Mouse (Mus musculus) forebrain, postnatal 0 days (tissue): ENCODE measurements around the gene Iqsec3. TPM values are rescaled to one million over a fixed set of nuclear protein-coding genes. Genes with fewer than 3 reads are reported as not detected.
A peak's percentile ranks its signal among the peaks of the same experiment; 100 is the strongest.

Experiments
- ATAC-seq: fragments of 200-750 bp; cut with Nextera tagmentation; 2 replicates; pipeline ENCODE4 v1.8.0; 2017; ENCODE audit warnings: mild to moderate bottlenecking, moderate library complexity
- DNase-seq: peaks from one replicate; pipeline ENCODE4 v3.0.0-alpha.2; 2015
- H3K27ac ChIP-seq: fragments of 300-500 bp; sonication (generic); 2 replicates; pipeline ENCODE4 v1.5.1; 2014; ENCODE audit warnings: low read depth, mild to moderate bottlenecking, antibody characterized with exemption, low read length, moderate library complexity, mixed read lengths
- H3K27me3 ChIP-seq: fragments of 300-500 bp; sonication (generic); 2 replicates; pipeline ENCODE4 v1.6.1; 2014; ENCODE audit warnings: mild to moderate bottlenecking, low read length, mixed read lengths; ENCODE audit not compliant: insufficient read depth
- H3K36me3 ChIP-seq: fragments of 300-500 bp; sonication (generic); 2 replicates; pipeline ENCODE4 v1.6.1; 2014; ENCODE audit warnings: mild to moderate bottlenecking, moderate library complexity; ENCODE audit not compliant: insufficient read depth
- H3K4me1 ChIP-seq: fragments of 300-500 bp; sonication (generic); 2 replicates; pipeline ENCODE4 v1.6.1; 2014; ENCODE audit warnings: antibody characterized with exemption; ENCODE audit not compliant: insufficient read depth
- H3K4me2 ChIP-seq: fragments of 300-500 bp; sonication (generic); 2 replicates; pipeline ENCODE4 v1.6.1; 2014; ENCODE audit warnings: low read depth, mild to moderate bottlenecking, moderate library complexity
- H3K4me3 ChIP-seq: fragments of 300-500 bp; sonication (generic); 2 replicates; pipeline ENCODE4 v1.5.1; 2014; ENCODE audit warnings: low read depth, low read length, mixed read lengths
- H3K9ac ChIP-seq: fragments of 300-500 bp; sonication (generic); 2 replicates; pipeline ENCODE4 v1.6.1; 2014; ENCODE audit warnings: mild to moderate bottlenecking
- H3K9me3 ChIP-seq: fragments of 300-500 bp; sonication (generic); 2 replicates; pipeline ENCODE4 v1.6.1; 2016; ENCODE audit warnings: low read length
- CTCF ChIP-seq: sonication (generic); IDR thresholded peaks from 2 replicates; pipeline ENCODE4 v1.5.1; 2016; ENCODE audit warnings: antibody characterized with exemption, control low read depth, low read depth
- WGBS: fragments of 180-500 bp; shearing (Covaris S2); extraction: QIAGEN DNeasy Blood & Tissue Kit; methylation state at CpG from one replicate; pipeline ENCODE4 v1.1.7; 2014; 5-methylcytosine and 5-hydroxymethylcytosine counted together
- polyA plus RNA-seq: library from polyadenylated mRNA; unstranded; fragments of >200 nt; fragmentation: Nextera tagmentation; extraction: Ambion mirVana; gene quantifications from 2 replicates; pipeline ENCODE4 v1.2.1, GENCODE M21; 2015
- total RNA-seq: library from RNA; depleted of rRNA; stranded (reverse); fragments of >200 nt; gene quantifications from 2 replicates; pipeline ENCODE4 v1.2.3, GENCODE M21; 2014

The Iqsec3 gene
- total and polyA plus RNA-seq, 2 experiments from 2014 or later, result 6.8 to 32.4 TPM

DNA sequence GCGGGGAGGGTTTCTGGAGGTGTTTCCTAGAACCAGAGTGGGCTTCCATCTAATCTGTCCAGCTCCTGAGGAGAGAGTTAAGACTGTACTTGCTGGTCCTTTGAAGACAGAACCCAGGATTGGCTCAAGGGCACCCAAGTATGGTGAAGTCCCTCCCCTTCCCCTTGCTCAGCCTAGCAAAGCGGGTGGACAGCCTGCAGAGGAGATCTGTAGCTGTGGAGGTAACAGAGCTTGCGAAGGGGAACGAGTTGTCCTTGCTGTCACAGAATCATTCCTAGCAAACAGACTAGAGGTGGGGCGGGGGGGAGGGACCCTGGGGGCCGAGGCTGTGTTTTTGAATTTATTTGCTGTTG, 129.7 kb downstream of the Iqsec3 start:
- H3K4me2 ChIP-seq, result no peak overlapping the region
- TF ChIP-seq CTCF, result no peak
- no peak for ATAC-seq

DNA sequence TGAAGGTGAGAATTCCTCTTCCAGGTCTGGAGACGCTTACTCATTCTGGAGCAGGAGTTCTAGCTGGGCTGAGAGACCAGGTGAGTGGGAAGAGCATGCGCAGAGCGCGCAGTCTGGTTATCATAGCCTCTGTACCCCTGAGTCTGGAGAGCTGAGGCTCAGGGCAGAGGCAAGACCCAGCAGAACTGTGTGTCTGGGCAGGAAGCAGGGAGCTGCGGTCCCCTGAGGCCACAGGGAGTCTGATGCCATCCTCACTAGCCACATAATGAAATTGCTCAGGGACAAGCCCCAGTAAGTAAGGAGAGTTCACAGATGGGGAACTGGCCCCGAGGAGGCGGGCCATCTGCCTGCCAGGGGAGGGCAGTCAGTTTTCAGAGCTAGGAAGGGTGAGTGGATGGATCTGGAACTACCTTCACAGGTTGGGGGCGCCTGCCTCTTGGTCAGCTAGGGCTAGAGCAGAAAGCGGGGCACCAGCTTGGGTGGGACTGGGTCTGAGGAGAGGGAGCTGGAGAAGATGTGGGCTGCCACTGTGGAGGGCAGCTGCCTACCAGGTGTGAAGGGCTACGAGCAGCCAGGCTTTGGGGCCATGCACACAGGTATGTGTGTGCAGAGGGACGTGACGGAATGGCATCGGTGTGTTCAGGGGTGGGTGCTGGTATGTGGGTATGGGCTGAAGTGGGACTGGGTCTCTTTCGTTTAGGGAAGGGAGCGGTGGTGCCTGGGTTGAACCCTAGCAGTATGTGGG, 130.3 kb downstream of the Iqsec3 start, which contains the start of gene Slc6a12:
Gene Slc6a12, plus strand, starts transcription at position 51 of the 745 bp plus-strand sequence.
- DNase-seq (no peak), ATAC-seq (no peak)
- Histone ChIP-seq H3K4me2 (no peak within 1 kb of the TSS), H3K4me3 (no peak within 1 kb of the TSS), H3K36me3 (no peaks in the 10 kb centered on the region), H3K27me3 (no peaks in the 10 kb centered on the region), H3K9me3 (no peaks in the 10 kb centered on the region), H3K27ac (no peak within 1 kb of the TSS), H3K4me1 (0 out of 2 replicates have a peak, but pooled peaks cover 3% of the 10 kb centered on the region), H3K9ac (no peak within 1 kb of the TSS)
- no peak for TF ChIP-seq CTCF
- 84% methylated on average over 15 of the region's 15 CpGs for WGBS

More for the DNA sequence above, 129.7 kb downstream of the Iqsec3 start:
- no peak for DNase-seq
- Histone ChIP-seq H3K4me1 (0 out of 2 replicates have a peak, but pooled peaks cover 3% of the 10 kb centered on the region), H3K9me3 (no peaks in the 10 kb centered on the region), H3K4me3 (no peak overlapping the region), H3K27me3 (no peaks in the 10 kb centered on the region), H3K27ac (no peak overlapping the region), H3K9ac (no peak overlapping the region), H3K36me3 (no peaks in the 10 kb centered on the region)
- WGBS, result 76% methylated on average over 6 of the region's 6 CpGs

DNA sequence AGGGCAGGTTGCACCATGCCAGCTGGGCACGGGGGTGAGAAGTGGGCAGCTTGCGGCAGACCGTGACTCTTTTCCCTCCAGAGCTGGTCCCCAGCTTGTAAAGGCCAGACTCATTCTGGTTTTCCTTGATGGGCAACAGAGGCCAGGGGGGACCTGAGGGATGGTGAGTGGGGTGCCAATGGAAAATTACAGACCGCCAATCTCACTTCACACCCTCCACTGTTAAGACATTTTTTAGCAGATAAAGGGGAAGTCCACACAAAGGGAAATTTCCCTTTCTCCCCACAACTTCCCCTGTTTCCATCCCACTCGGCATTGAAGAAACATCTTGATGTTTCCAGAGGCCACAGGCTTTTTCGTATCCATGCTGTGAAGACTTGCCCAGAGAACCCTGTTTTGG, 131.8 kb downstream of the Iqsec3 start:
- Histone ChIP-seq H3K27me3 (no peaks in the 10 kb centered on the region), H3K9ac (no peak overlapping the region), H3K9me3 (no peaks in the 10 kb centered on the region), H3K4me2 (no peak overlapping the region), H3K4me1 (0 out of 2 replicates have a peak, but pooled peaks cover 3% of the 10 kb centered on the region), H3K27ac (no peak overlapping the region), H3K36me3 (no peaks in the 10 kb centered on the region), H3K4me3 (no peak overlapping the region)
- no peak for ATAC-seq
- DNase-seq, result no peak
- no peak for TF ChIP-seq CTCF
- WGBS, result 88% methylated on average over 6 of the region's 6 CpGs

DNA sequence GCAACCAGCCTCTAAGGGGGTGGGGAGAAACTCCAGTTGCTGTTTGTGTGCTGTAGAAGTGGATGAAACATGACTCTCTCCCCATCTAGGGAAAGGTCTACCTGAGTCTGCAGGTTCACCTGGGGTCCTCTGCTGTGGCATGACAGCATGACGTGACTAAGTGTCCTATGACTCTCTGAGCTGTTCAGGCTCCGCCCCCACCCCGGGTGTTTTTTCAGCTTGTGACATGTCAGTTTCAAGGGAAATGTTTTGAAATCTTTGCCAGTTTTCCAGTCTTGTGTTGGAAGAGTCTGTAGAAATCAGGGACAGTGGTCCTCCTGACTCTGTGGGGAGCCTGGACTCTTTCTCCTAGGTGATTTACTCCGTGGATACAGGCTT, 135.0 kb downstream of the Iqsec3 start:
- Histone ChIP-seq H3K27me3 (no peaks in the 10 kb centered on the region), H3K4me1 (no peaks in the 10 kb centered on the region), H3K36me3 (no peaks in the 10 kb centered on the region), H3K9me3 (no peaks in the 10 kb centered on the region), H3K9ac (no peak overlapping the region), H3K4me2 (no peak overlapping the region), H3K4me3 (no peak overlapping the region), H3K27ac (no peak overlapping the region)
- no peak for TF ChIP-seq CTCF
- ATAC-seq (no peak), DNase-seq (no peak)
- WGBS, result 49% methylated on average over 4 of the region's 4 CpGs

DNA sequence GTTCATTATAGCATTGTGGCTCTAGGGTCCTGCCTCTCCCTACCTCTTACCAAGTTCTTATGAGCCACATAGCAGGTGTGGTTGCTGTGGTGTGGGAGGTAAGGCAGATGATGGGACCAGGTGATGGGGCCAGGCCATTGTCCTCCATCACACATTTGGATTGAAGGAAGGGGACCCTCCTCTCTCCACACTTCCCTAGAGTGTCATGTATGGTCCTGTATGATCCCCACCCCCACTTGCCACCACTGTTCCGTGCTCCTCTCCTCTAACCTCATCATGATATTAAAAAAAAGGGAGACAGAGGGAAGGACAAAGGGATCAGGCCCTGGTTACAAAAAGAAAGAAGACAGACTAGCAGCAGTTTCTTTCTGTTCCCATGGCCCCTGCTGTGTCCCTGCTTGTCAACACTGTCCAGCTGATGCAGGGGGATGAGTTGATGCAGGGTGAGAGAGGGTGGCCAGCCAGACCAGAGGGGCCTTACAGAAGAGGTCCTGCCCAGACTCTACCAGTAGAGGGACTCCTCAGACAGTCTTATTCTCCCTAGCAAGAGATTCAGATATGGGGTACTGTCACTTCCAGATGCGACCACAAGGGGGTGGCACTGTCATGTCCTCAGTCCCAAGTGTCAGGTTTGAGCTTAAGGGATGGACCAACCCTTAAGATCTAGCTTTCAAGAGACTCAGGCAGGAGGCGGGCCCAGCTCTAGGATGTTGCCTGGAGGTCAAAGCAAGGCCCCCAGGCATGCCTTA, 135.5 kb downstream of the Iqsec3 start:
- H3K4me3 ChIP-seq, result no peak overlapping the region
- H3K36me3 ChIP-seq, result no peaks in the 10 kb centered on the region
- no peaks in the 10 kb centered on the region for H3K27me3 ChIP-seq
- no peak overlapping the region for H3K9ac ChIP-seq
- H3K4me1 ChIP-seq, result no peaks in the 10 kb centered on the region
- H3K9me3 ChIP-seq, result no peaks in the 10 kb centered on the region
- 26% methylated on average over 3 of the region's 3 CpGs for WGBS
- TF ChIP-seq CTCF, result peak; percentile 96
- H3K4me2 ChIP-seq, result no peak overlapping the region
- DNase-seq (peak; percentile 84), ATAC-seq (peak; percentile 84)
- no peak overlapping the region for H3K27ac ChIP-seq

DNA sequence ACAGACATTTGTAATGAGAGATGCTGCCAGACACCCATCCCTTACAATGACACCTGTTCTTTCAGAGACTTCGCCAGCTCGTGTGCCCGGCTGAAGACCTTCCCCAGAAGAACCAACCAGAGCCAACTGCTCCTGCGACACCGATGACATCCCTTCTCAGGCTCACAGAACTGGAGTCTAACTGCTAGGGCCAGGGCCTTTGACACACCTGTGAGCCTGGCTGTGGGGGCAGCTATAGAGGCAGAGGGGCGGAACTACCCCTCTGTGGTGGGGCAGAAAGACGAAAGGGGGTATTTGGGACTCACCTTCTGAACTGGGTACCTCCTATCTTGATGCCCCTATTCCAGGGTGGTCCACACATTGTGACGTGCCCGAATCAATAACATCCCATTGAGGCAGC, 136.2 kb downstream of the Iqsec3 start:
- WGBS, result 91% methylated on average over 9 of the region's 9 CpGs
- no peak for ATAC-seq
- H3K4me1 ChIP-seq, result no peaks in the 10 kb centered on the region
- no peak overlapping the region for H3K27ac ChIP-seq
- H3K4me3 ChIP-seq, result no peak overlapping the region
- no peak for TF ChIP-seq CTCF
- no peak overlapping the region for H3K4me2 ChIP-seq
- no peaks in the 10 kb centered on the region for H3K9me3 ChIP-seq
- no peak for DNase-seq
- no peaks in the 10 kb centered on the region for H3K36me3 ChIP-seq
- H3K9ac ChIP-seq, result no peak overlapping the region
- no peaks in the 10 kb centered on the region for H3K27me3 ChIP-seq

DNA sequence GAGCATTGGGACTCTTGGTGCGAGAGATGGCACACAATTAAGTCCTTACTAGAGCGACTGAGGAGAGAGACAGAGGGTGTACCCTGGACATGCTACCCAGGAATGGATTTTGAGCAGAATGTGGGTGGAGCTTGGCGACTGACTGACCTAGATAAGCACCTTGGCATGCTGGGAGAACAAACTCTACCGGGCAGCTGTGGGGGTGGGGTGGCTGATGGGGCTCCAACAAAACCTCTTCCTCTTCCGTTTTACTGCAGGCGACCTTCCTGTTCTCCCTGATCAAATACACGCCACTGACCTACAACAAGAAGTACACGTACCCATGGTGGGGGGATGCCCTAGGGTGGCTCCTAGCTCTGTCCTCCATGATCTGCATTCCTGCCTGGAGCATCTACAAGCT, 136.9 kb downstream of the Iqsec3 start:
- TF ChIP-seq CTCF, result no peak
- 75% methylated on average over 8 of the region's 8 CpGs for WGBS
- Histone ChIP-seq H3K27me3 (no peaks in the 10 kb centered on the region), H3K4me2 (no peak overlapping the region), H3K4me3 (no peak overlapping the region), H3K27ac (no peak overlapping the region), H3K4me1 (no peaks in the 10 kb centered on the region), H3K9ac (no peak overlapping the region), H3K36me3 (no peaks in the 10 kb centered on the region), H3K9me3 (no peaks in the 10 kb centered on the region)
- ATAC-seq (no peak), DNase-seq (no peak)
